In genomic region chr13:116968906-116969305, GRCm38 (mm10) we compare ENCODE assay signal across 23 mouse cellular contexts. TPM values are rescaled to one million over a fixed set of nuclear protein-coding genes. Genes with fewer than 3 reads are reported as not detected.
DNase-seq lines count a peak whose midpoint lies in the region; ATAC-seq and TF ChIP-seq lines count a peak whose summit lies in the region.
"Had no signal": no experiment of that assay in that cellular context is flagged by ENCODE, and none has a peak within 500 bp of the region (broad histone marks: within the 10 kb centered on the region; RNA-seq: fewer than 3 reads in every experiment).

No protein-coding gene starts in this region.

- H3K4me1 ChIP-seq in kidney, adult 2 months (ENCODE audit: control insufficient read depth, insufficient read depth, low read length), result peaks cover 12% of the 10 kb centered on the region; the same call in 1 of the 2 replicates
- no peaks in the 10 kb centered on the region for H3K4me1 ChIP-seq in kidney, embryonic 14.5 days (ENCODE audit: control insufficient read depth, insufficient read depth, low read length)

- no peak for TF ChIP-seq POLR2A in kidney, adult 2 months (IDR thresholded peaks at IDR 0.05; ENCODE audit: low read depth, low read length)

- H3K9ac ChIP-seq in kidney, embryonic 14.5 days (ENCODE audit: low read depth, low read length), result no peak overlapping the region
- H3K9ac ChIP-seq: embryonic facial prominence, embryonic 13.5 days; embryonic facial prominence, embryonic 15.5 days; forebrain, embryonic 12.5 days had no signal

- H3K4me2 ChIP-seq in kidney, embryonic 14.5 days (replicated peaks; ENCODE audit: low read depth, low read length), result no peak overlapping the region
- H3K4me2 ChIP-seq: embryonic facial prominence, embryonic 13.5 days; embryonic facial prominence, embryonic 15.5 days; forebrain, embryonic 12.5 days had no signal

- 56% methylated on average over 4 of the region's 4 CpGs for WGBS in kidney, adult 2 months
- 93% methylated on average over 4 of the region's 4 CpGs for WGBS in kidney, embryonic 14.5 days

- no peak overlapping the region for H3K4me3 ChIP-seq in kidney, adult 2 months (ENCODE audit: insufficient read depth, low read depth, low read length)
- no peak overlapping the region for H3K4me3 ChIP-seq in kidney, embryonic 14.5 days (ENCODE audit: low read length)
- H3K4me3 ChIP-seq: embryonic facial prominence, embryonic 13.5 days; embryonic facial prominence, embryonic 15.5 days; erythroblast, embryonic 14.5 days; forebrain, embryonic 10.5 days; forebrain, embryonic 12.5 days had no signal

- no peaks in the 10 kb centered on the region for H3K36me3 ChIP-seq in kidney, adult 2 months (ENCODE audit: control insufficient read depth, insufficient read depth, low read length)
- H3K36me3 ChIP-seq in kidney, embryonic 14.5 days (ENCODE audit: control insufficient read depth, insufficient read depth, low read length), result no peaks in the 10 kb centered on the region
- H3K36me3 ChIP-seq: embryonic facial prominence, embryonic 13.5 days; embryonic facial prominence, embryonic 15.5 days; forebrain, embryonic 10.5 days; forebrain, embryonic 12.5 days had no signal

- H3K27me3 ChIP-seq in kidney, adult 2 months (replicated peaks; ENCODE audit: control insufficient read depth, insufficient read depth, low read length), result no peaks in the 10 kb centered on the region
- no peaks in the 10 kb centered on the region for H3K27me3 ChIP-seq in kidney, embryonic 14.5 days (ENCODE audit: control insufficient read depth, insufficient read depth, low read length)
- H3K27me3 ChIP-seq: embryonic facial prominence, embryonic 13.5 days; embryonic facial prominence, embryonic 15.5 days; forebrain, embryonic 12.5 days had no signal

- no peak for TF ChIP-seq CTCF in kidney, adult 2 months (conservative IDR thresholded peaks at IDR 0.05; ENCODE audit: insufficient read depth, insufficient read length, low read depth, low read length)

- DNase-seq in heart, adult 11 months, result peak; percentile 43
- DNase-seq in heart, postnatal 36 days, result no peak
- DNase-seq in kidney, adult 2 months, result peak; percentile 85
- DNase-seq in kidney, postnatal 10 days, result no peak
- peak; percentile 75 for DNase-seq in kidney, adult 9 months
- DNase-seq: adrenal gland, adult 2 months; adrenal gland, postnatal 10 days; adrenal gland, postnatal 25 days; cerebellum, adult 11 months; cerebellum, adult 18-20 months; cerebellum, adult 8-10 months; cerebellum, adult 9-11 months; cerebellum, postnatal 14 days; cerebellum, postnatal 36 days; embryo, embryonic 11 days had no signal

- no peaks in the 10 kb centered on the region for H3K9me3 ChIP-seq in kidney, embryonic 14.5 days (ENCODE audit: control insufficient read depth, low read length)
- H3K9me3 ChIP-seq: embryonic facial prominence, embryonic 13.5 days; embryonic facial prominence, embryonic 15.5 days; forebrain, embryonic 10.5 days; forebrain, embryonic 12.5 days had no signal

- H3K27ac ChIP-seq in kidney, adult 2 months (ENCODE audit: insufficient read depth, low read depth, low read length), result peak overlapping the region; percentile 64; the same call in 1 of the 2 replicates
- H3K27ac ChIP-seq in kidney, embryonic 14.5 days (ENCODE audit: low read depth, low read length), result no peak overlapping the region
- H3K27ac ChIP-seq: embryonic facial prominence, embryonic 13.5 days; embryonic facial prominence, embryonic 15.5 days; forebrain, embryonic 10.5 days; forebrain, embryonic 12.5 days had no signal

- ATAC-seq in kidney, embryonic 14.5 days (ENCODE audit: low FRiP score, low TSS enrichment), result no peak
- ATAC-seq: forebrain, embryonic 14.5 days had no signal

- intact Hi-C loops in heart, postnatal 36 days (cut with DNase I), result no loop called here

RNA-seq across cellular contexts. Expression of gene Parp8, which starts 56.4 kb away (rescaled TPM):
- 10 to 100 TPM in 1 of 2 experiments, 1 to 10 TPM in 1; 8.4 to 11.8 TPM for total RNA-seq in heart, postnatal 36 days (2021)
- polyA plus RNA-seq in kidney, adult 2 months (2012; rRNA removed), result 10.1 and 11.9 TPM in 2 replicates
- 15.2 and 19.7 TPM in 2 replicates for polyA plus RNA-seq in kidney, embryonic 14.5 days (2014; fragmentation: Nextera tagmentation; extraction: Ambion mirVana)
- total RNA-seq: MEL had no signal

Comparison
In these comparisons a context has a peak if more than half of its experiments do, and no peak if none do; other contexts are left out.
1. DNase-seq: peak in heart, adult 11 months (single experiment), kidney, adult 2 months (single experiment) and kidney, adult 9 months (single experiment); none in heart, postnatal 36 days (0 of 2) and kidney, postnatal 10 days (single experiment).